Mouse (Mus musculus): ENCODE measurements around the gene Pecam1. TPM values are rescaled to one million over a fixed set of nuclear protein-coding genes. Genes with fewer than 3 reads are reported as not detected.
"Not testable (repeated sequence)": the region's sequence is repeated elsewhere in the genome, so short reads cannot be mapped to it uniquely, and the experiment has no call there.

The Pecam1 gene
- polyA plus RNA-seq, 1 experiment from 2014 or later, result 9.5 TPM

DNA sequence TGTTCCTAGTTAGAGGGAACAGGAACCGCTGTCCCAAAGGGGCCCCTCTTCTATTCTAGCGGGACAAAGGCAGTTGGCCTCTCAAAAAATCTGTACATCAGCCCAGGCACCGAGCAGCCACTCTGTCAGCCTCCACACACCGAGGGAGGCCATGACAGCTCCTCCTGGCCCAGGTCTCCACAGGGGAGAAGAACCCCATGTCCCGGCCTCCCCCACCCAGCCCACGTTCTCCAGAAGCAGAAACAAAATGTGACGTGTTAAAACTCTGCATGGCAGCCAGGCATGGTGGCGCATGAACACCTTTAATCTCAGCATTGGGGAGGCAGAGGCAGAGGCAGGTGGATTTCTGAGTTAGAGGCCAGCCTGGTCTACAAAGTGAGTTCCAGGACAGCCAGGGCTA is 85.7 kb downstream of the Pecam1 start:
- Histone ChIP-seq H3K9me3 (replicated peaks; ENCODE audit: control insufficient read depth, low read length) (no peaks in the 10 kb centered on the region), H3K36me3 (ENCODE audit: control insufficient read depth, insufficient read depth) (no peaks in the 10 kb centered on the region), H3K4me1 (ENCODE audit: control insufficient read depth, low read depth, low read length) (peaks cover 6% of the 10 kb centered on the region), H3K4me3 (ENCODE audit: low read depth, low read length) (no peak overlapping the region), H3K27me3 (ENCODE audit: control insufficient read depth, insufficient read depth, low read depth, low read length) (no peaks in the 10 kb centered on the region), H3K4me2 (ENCODE audit: low read depth, low read length) (no peak overlapping the region), H3K27ac (ENCODE audit: low read length) (no peak overlapping the region), H3K9ac (ENCODE audit: low read depth, low read length) (no peak overlapping the region)
- WGBS (ENCODE audit: insufficient replicate concordance), result 62% methylated on average over 8 of the region's 8 CpGs
- ATAC-seq (ENCODE audit: low read depth), result no peak

GRCm38 (mm10) chr11:106663838-106664237 is 86.6 kb downstream of the Pecam1 start:
- no peak overlapping the region for H3K4me3 ChIP-seq (ENCODE audit: low read depth, low read length)
- WGBS (ENCODE audit: insufficient replicate concordance), result 56% methylated on average over 6 of the region's 6 CpGs
- H3K36me3 ChIP-seq (ENCODE audit: control insufficient read depth, insufficient read depth), result no peaks in the 10 kb centered on the region
- H3K27me3 ChIP-seq (ENCODE audit: control insufficient read depth, insufficient read depth, low read depth, low read length), result no peaks in the 10 kb centered on the region
- H3K4me1 ChIP-seq (ENCODE audit: control insufficient read depth, low read depth, low read length), result peaks cover 6% of the 10 kb centered on the region
- H3K9me3 ChIP-seq (replicated peaks; ENCODE audit: control insufficient read depth, low read length), result no peaks in the 10 kb centered on the region
- H3K4me2 ChIP-seq (ENCODE audit: low read depth, low read length), result no peak overlapping the region
- H3K9ac ChIP-seq (ENCODE audit: low read depth, low read length), result no peak overlapping the region
- no peak for ATAC-seq (ENCODE audit: low read depth)
- H3K27ac ChIP-seq (ENCODE audit: low read length), result no peak overlapping the region

GRCm38 (mm10) chr11:106662634-106663407 is 87.6 kb downstream of the Pecam1 start:
- 57% methylated on average over 10 of the region's 11 CpGs for WGBS (ENCODE audit: insufficient replicate concordance)
- no peak for ATAC-seq (ENCODE audit: low read depth)
- H3K4me1 ChIP-seq (ENCODE audit: control insufficient read depth, low read depth, low read length), result peaks cover 8% of the 10 kb centered on the region
- H3K9ac ChIP-seq (ENCODE audit: low read depth, low read length), result no peak overlapping the region
- H3K36me3 ChIP-seq (ENCODE audit: control insufficient read depth, insufficient read depth), result no peaks in the 10 kb centered on the region
- no peaks in the 10 kb centered on the region for H3K27me3 ChIP-seq (ENCODE audit: control insufficient read depth, insufficient read depth, low read depth, low read length)
- H3K4me3 ChIP-seq (ENCODE audit: low read depth, low read length), result no peak overlapping the region
- H3K27ac ChIP-seq (ENCODE audit: low read length), result peak overlapping the region; percentile 26; the same call in 1 of the 2 replicates
- no peaks in the 10 kb centered on the region for H3K9me3 ChIP-seq (replicated peaks; ENCODE audit: control insufficient read depth, low read length)
- H3K4me2 ChIP-seq (ENCODE audit: low read depth, low read length), result no peak overlapping the region

DNA sequence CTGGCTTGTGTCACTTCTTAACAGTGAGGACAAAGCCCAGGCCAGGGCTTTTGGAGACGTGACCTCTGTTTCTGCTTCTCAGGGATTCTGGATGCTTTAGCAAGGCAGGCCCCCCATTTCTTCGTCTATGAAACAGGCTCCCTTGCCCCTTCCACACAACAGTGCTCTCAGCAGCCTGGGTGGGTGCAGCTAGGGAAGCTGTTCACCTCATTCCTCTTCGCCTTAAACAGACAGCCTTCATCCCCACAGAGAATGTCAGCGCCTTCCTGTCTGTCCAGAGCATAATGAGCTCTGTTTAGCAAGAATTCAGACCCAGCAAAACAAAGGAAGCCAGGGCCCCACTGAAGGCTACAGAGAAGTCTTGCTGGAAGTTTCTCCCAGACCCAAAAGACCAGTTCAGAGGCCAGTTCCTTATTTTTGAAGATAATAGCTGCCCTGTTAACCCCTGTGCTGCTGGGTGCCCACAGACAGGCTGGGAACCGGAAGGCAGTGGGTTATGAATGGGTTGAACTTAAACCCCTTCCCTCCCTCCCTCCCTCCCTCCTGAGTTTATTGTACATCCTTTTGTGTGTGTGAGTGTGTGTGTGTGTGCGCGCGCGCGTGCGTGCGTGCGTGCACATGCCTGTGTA is 89.9 kb downstream of the Pecam1 start:
- no peaks in the 10 kb centered on the region for H3K36me3 ChIP-seq (ENCODE audit: control insufficient read depth, insufficient read depth)
- H3K9ac ChIP-seq (ENCODE audit: low read depth, low read length), result no peak overlapping the region
- no peak overlapping the region for H3K4me3 ChIP-seq (ENCODE audit: low read depth, low read length)
- 19% methylated on average over 13 of the region's 13 CpGs for WGBS (ENCODE audit: insufficient replicate concordance)
- no peaks in the 10 kb centered on the region for H3K9me3 ChIP-seq (replicated peaks; ENCODE audit: control insufficient read depth, low read length)
- peak overlapping the region; percentile 82 for H3K27ac ChIP-seq (ENCODE audit: low read length)
- ATAC-seq (ENCODE audit: low read depth), result peak; percentile 63
- H3K4me2 ChIP-seq (ENCODE audit: low read depth, low read length), result no peak overlapping the region
- peaks cover 8% of the 10 kb centered on the region for H3K4me1 ChIP-seq (ENCODE audit: control insufficient read depth, low read depth, low read length)
- no peaks in the 10 kb centered on the region for H3K27me3 ChIP-seq (ENCODE audit: control insufficient read depth, insufficient read depth, low read depth, low read length)

- H3K36me3 ChIP-seq (ENCODE audit: control insufficient read depth, insufficient read depth), result no peaks in the 10 kb centered on the region
- no peak overlapping the region for H3K4me2 ChIP-seq (ENCODE audit: low read depth, low read length)
- H3K9ac ChIP-seq (ENCODE audit: low read depth, low read length), result no peak overlapping the region; the same call in 1 of the 2 replicates
- no peak overlapping the region for H3K4me3 ChIP-seq (ENCODE audit: low read depth, low read length)
- peaks cover 8% of the 10 kb centered on the region for H3K4me1 ChIP-seq (ENCODE audit: control insufficient read depth, low read depth, low read length)
- peak overlapping the region; percentile 82 for H3K27ac ChIP-seq (ENCODE audit: low read length)
- WGBS (ENCODE audit: insufficient replicate concordance), result 24% methylated on average over 15 of the region's 15 CpGs
- no peaks in the 10 kb centered on the region for H3K27me3 ChIP-seq (ENCODE audit: control insufficient read depth, insufficient read depth, low read depth, low read length)
- no peak for ATAC-seq (ENCODE audit: low read depth)
- H3K9me3 ChIP-seq (replicated peaks; ENCODE audit: control insufficient read depth, low read length), result no peaks in the 10 kb centered on the region
These were observed 90.7 kb downstream of the Pecam1 start for GRCm38 (mm10) chr11:106659598-106660295.

DNA sequence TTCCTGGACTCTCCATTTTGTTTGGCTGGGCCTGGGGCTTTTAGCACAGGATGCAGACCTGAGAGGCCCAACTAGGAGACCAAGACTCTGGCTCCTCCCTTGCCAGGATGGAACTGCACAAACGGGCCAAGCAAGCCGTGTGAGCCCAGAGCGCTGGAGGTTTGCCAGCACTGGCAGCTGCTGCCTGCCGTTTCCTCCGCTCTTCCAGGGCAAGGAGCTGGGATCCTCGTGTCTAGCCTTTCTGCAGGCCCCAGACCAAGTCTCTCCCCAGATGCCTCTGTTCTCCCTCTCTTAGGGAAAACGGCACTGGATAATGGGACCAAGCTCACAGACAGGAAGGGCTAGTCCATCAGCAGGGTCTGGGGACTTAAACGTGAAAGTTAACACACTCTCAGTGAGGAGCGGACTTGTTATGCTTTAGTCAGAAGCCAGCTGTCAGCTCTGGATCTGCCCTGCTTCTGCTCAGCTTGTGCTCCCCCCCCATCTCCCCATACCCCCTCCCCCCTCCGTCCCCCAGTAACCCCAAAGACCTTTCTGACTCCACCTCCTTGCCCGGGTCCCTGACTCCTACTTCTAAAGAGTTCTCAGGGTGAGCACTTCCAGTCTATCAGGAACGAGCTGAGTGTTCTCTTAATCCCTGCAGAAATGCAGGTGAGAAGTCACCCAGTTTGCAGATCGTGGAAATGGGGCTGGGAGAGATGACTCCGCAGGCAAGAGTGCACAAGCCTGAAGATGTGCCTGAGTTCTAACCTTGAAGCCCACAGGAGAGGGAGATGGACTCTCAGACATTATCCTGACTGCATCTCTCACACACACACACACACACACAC is 92.2 kb downstream of the Pecam1 start:
- no peak for ATAC-seq (ENCODE audit: low read depth)
- no peak overlapping the region for H3K4me2 ChIP-seq (ENCODE audit: low read depth, low read length)
- H3K27ac ChIP-seq (ENCODE audit: low read length), result no peak overlapping the region
- no peak overlapping the region for H3K4me3 ChIP-seq (ENCODE audit: low read depth, low read length)
- no peaks in the 10 kb centered on the region for H3K9me3 ChIP-seq (replicated peaks; ENCODE audit: control insufficient read depth, low read length)
- H3K9ac ChIP-seq (ENCODE audit: low read depth, low read length), result no peak overlapping the region
- peaks cover 8% of the 10 kb centered on the region for H3K4me1 ChIP-seq (ENCODE audit: control insufficient read depth, low read depth, low read length)
- H3K27me3 ChIP-seq (ENCODE audit: control insufficient read depth, insufficient read depth, low read depth, low read length), result no peaks in the 10 kb centered on the region
- WGBS (ENCODE audit: insufficient replicate concordance), result 37% methylated on average over 13 of the region's 14 CpGs
- no peaks in the 10 kb centered on the region for H3K36me3 ChIP-seq (ENCODE audit: control insufficient read depth, insufficient read depth)

- H3K9ac ChIP-seq (ENCODE audit: low read depth, low read length); ATAC-seq (ENCODE audit: low read depth); H3K4me2 ChIP-seq (ENCODE audit: low read depth, low read length); H3K4me3 ChIP-seq (ENCODE audit: low read depth, low read length); H3K27me3 ChIP-seq (ENCODE audit: control insufficient read depth, insufficient read depth, low read depth, low read length); H3K27ac ChIP-seq (ENCODE audit: low read length); H3K9me3 ChIP-seq (replicated peaks; ENCODE audit: control insufficient read depth, low read length); H3K4me1 ChIP-seq (ENCODE audit: control insufficient read depth, low read depth, low read length); H3K36me3 ChIP-seq (ENCODE audit: control insufficient read depth, insufficient read depth): not testable (repeated sequence)
- 56% methylated on average over 5 of the region's 5 CpGs for WGBS (ENCODE audit: insufficient replicate concordance)
These were observed 93.4 kb downstream of the Pecam1 start for GRCm38 (mm10) chr11:106656896-106657498.

DNA sequence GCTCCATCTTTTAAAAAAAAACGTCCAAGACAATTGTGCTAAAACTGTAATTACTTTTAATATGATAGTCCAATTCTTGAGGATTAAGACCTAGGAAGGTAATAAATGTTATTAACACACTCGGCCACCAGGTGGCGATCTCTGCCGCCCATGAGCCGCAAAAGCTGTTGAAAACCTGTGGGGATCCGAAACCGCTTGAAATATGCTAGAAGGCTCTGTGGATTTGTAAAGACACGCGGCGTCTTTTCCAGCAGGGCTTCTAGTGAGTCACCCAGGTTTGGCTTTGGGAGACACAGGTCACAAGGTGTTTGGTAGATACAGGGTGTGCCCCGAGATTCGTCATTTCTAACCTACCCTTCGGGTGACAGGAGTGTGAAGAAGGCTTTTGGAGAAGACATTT is 102.1 kb downstream of the Pecam1 start:
- no peak for ATAC-seq (ENCODE audit: low read depth)
- 18% methylated on average over 13 of the region's 13 CpGs for WGBS (ENCODE audit: insufficient replicate concordance)
- Histone ChIP-seq H3K27me3 (ENCODE audit: control insufficient read depth, insufficient read depth, low read depth, low read length) (no peaks in the 10 kb centered on the region), H3K4me3 (ENCODE audit: low read depth, low read length) (no peak overlapping the region), H3K4me1 (ENCODE audit: control insufficient read depth, low read depth, low read length) (no peaks in the 10 kb centered on the region), H3K36me3 (ENCODE audit: control insufficient read depth, insufficient read depth) (no peaks in the 10 kb centered on the region), H3K9ac (ENCODE audit: low read depth, low read length) (no peak overlapping the region), H3K9me3 (replicated peaks; ENCODE audit: control insufficient read depth, low read length) (no peaks in the 10 kb centered on the region), H3K4me2 (ENCODE audit: low read depth, low read length) (0 out of 2 replicates have a peak overlapping the region, but pooled peaks have one; percentile 14), H3K27ac (ENCODE audit: low read length) (no peak overlapping the region)

All from liver, embryonic 16.5 days (tissue).